Mouse (Mus musculus): ENCODE results near the gene Cyb561. TPM values are rescaled to one million over a fixed set of nuclear protein-coding genes. Genes with fewer than 3 reads are reported as not detected.

Cyb561 gene
- polyA plus RNA-seq, 2 experiments = 7.6 to 17.7 TPM

DNA sequence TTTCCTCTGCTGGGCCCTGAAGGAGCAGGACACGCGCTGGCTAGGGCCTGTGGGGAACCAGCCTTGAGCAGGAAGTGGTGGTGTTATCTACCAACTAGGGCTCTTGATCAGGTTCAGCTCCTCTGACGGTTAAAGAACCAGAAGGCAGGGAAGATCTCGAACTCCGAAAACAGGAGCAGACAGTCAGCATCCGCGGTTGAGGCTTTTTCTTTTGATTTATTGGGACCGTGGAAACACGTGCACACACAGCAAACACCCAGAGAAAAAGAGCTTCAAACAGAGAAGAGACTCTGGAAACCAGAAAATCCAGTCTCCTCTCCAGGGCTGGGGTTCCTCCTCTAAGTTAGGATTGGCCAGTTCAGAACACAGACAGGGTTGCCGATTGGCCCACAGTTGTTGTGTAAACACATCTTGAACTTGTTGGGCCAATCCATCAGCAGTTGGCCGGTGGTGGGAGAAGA, 6.4 kb downstream of the Cyb561 start:
- no peak overlapping the region for H3K9ac ChIP-seq (ENCODE audit: low read depth, low read length, severe bottlenecking)
- no peaks in the 10 kb centered on the region for H3K36me3 ChIP-seq (ENCODE audit: control insufficient read depth, insufficient read depth, low read length)
- 41% methylated on average over 11 of the region's 11 CpGs for WGBS
- DNase-seq (ENCODE audit: low spot score) (peak; percentile 38), ATAC-seq (ENCODE audit: low FRiP score, low read depth) (no peak)
- H3K4me2 ChIP-seq (replicated peaks; ENCODE audit: low read depth, low read length, severe bottlenecking) = no peak overlapping the region
- no peak overlapping the region for H3K4me3 ChIP-seq (replicated peaks; ENCODE audit: low read length)
- no peaks in the 10 kb centered on the region for H3K9me3 ChIP-seq (ENCODE audit: control insufficient read depth, low read length)
- no peak for TF ChIP-seq POLR2A (IDR thresholded peaks at IDR 0.05; ENCODE audit: borderline replicate concordance, extremely low read depth, insufficient read depth, insufficient read length)
- H3K27ac ChIP-seq (replicated peaks; ENCODE audit: low read depth, low read length) = no peak overlapping the region
- peaks cover 10% of the 10 kb centered on the region; the same call in 1 of the 2 replicates for H3K4me1 ChIP-seq (ENCODE audit: control insufficient read depth, insufficient read depth, low read length)
- no peaks in the 10 kb centered on the region for H3K27me3 ChIP-seq (ENCODE audit: control insufficient read depth, insufficient read depth, low read length)

DNA sequence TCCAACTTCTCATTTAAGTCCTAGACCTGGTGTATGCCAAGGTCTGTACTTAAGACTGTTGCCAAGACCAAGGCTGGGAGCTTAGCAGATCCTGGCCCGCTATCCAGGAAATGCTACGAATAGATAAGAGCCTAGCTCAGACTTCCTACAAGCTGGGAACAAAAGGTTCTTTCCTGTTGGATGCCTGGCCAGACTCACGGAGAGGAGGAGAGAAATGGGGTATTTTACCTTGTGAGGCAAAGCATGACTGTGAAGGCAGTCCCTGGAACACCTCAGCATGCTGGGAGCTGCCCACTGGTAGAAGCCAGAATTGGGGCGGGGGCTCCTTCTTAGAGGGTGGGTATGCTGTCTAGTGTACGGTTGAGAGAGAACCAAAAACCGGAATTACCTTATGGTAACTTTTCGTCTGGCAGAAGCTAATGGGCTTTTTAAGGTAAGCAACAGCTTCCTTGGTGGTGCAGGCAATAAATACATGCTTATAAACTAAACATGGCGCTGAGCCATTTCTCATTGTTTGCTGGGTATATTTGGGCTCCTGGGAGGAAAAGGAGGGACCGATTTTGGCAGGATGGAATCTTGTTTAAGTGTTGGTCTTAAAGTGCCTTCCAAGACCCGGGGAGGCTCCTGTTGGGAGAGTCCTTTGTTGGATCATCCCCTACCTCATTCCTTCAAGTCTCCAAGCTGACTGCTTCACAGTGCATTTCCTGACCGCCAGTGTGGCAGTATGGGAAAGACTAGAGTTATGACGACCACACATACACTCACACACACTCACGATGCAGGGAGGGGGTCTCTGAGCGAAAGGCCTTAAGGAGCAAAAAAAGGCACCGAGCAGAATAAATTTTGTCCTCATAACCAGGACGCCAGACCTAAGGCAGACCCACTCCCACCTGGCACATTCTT, 8.1 kb downstream of the Cyb561 start:
- 70% methylated on average over 16 of the region's 16 CpGs for WGBS
- H3K27me3 ChIP-seq (ENCODE audit: control insufficient read depth, insufficient read depth, low read length) = no peaks in the 10 kb centered on the region
- H3K4me3 ChIP-seq (replicated peaks; ENCODE audit: low read length) = peak overlapping the region; percentile 60
- peaks cover 7% of the 10 kb centered on the region; the same call in 1 of the 2 replicates for H3K4me1 ChIP-seq (ENCODE audit: control insufficient read depth, insufficient read depth, low read length)
- ATAC-seq (ENCODE audit: low FRiP score, low read depth) = no peak
- no peak for DNase-seq (ENCODE audit: low spot score)
- no peak overlapping the region for H3K27ac ChIP-seq (replicated peaks; ENCODE audit: low read depth, low read length)
- peak overlapping the region; percentile 97 for H3K4me2 ChIP-seq (replicated peaks; ENCODE audit: low read depth, low read length, severe bottlenecking)
- H3K36me3 ChIP-seq (ENCODE audit: control insufficient read depth, insufficient read depth, low read length) = no peaks in the 10 kb centered on the region
- no peak overlapping the region for H3K9ac ChIP-seq (ENCODE audit: low read depth, low read length, severe bottlenecking)
- H3K9me3 ChIP-seq (ENCODE audit: control insufficient read depth, low read length) = no peaks in the 10 kb centered on the region
- no peak for TF ChIP-seq POLR2A (IDR thresholded peaks at IDR 0.05; ENCODE audit: borderline replicate concordance, extremely low read depth, insufficient read depth, insufficient read length)

DNA sequence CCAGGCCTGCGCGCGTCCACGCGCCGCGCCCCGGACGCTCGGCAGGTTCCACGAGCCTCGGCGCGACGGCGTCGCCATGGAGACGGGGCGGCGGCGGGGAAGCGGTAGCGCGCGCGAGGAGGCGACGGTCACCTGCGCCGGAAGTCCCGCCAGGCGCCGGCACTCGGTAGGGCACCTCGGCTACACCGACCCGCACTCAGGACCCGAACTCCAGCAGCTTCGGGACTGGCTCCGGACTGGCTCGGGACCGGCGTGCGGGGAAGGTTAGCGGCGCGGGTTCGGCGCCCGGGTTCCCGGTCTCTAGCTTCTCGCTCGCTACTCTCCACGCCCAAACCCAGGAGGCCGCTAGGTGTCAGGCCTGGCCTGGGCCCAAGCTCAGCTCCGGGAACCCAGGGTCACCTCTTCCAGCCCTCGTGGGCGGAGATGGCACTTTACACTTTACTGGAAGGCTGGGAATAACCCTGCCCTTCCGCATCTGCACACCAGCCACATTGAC, 9.0 kb downstream of the Cyb561 start:
- 1% methylated on average over 19 of the region's 59 CpGs for WGBS
- Histone ChIP-seq H3K9me3 (ENCODE audit: control insufficient read depth, low read length) (no peaks in the 10 kb centered on the region), H3K4me3 (replicated peaks; ENCODE audit: low read length) (peak overlapping the region; percentile 60), H3K4me1 (ENCODE audit: control insufficient read depth, insufficient read depth, low read length) (peaks cover 7% of the 10 kb centered on the region; the same call in 1 of the 2 replicates), H3K4me2 (replicated peaks; ENCODE audit: low read depth, low read length, severe bottlenecking) (peak overlapping the region; percentile 97), H3K36me3 (ENCODE audit: control insufficient read depth, insufficient read depth, low read length) (no peaks in the 10 kb centered on the region), H3K27me3 (ENCODE audit: control insufficient read depth, insufficient read depth, low read length) (no peaks in the 10 kb centered on the region), H3K9ac (ENCODE audit: low read depth, low read length, severe bottlenecking) (peak overlapping the region; percentile 55), H3K27ac (replicated peaks; ENCODE audit: low read depth, low read length) (no peak overlapping the region)
- TF ChIP-seq POLR2A (IDR thresholded peaks at IDR 0.05; ENCODE audit: borderline replicate concordance, extremely low read depth, insufficient read depth, insufficient read length) = no peak
- DNase-seq (ENCODE audit: low spot score) = peak; percentile 41
- ATAC-seq (ENCODE audit: low FRiP score, low read depth) = peak; percentile 34

DNA sequence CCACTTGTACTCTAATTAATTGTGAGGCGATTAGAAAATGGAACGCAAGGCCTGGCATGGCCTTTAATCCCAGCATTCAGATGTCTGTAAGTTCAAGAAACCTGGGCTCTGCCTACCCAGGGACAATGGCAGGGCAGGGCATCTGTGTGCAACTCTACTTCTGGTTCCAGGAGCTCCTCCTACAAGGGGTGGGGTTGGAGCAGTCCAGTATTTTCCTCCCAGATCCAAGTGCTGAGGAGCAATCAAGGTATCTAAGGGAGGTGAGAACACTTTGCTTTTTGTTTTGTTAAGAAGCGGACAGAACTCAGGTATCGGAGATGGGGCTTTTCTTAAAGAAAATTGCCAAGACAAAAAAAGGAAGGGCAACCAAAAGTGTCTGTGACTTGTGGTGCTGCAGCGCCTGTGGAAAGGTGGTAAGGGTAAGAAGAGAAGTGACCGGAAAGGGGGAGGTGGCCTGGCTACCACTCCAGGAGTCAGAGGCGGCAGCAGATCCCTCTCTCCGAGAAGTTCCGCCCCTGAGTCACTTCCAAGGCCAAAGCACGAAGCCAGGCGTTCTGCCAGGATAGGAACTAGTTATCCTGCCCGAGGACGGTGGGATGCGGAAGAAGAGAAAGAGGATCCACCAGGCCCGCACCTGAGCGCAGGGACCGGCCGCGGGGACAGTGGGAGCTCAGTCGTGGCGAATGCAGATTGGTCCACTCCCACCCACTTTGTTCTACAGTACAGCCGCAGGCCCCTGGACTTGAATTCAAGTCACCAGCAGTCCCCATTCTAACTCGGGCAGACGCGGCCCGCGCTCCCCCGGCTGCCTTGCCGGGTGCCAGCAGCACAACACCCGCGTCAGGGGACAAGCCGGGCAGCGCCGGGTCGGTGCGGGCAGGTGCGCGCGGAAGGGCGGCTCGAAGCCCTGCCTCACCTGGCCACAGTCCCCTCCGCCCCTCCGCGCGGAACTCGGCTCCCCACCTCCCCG, 9.7 kb downstream of the Cyb561 start:
- H3K9me3 ChIP-seq (ENCODE audit: control insufficient read depth, low read length) = no peaks in the 10 kb centered on the region
- TF ChIP-seq POLR2A (IDR thresholded peaks at IDR 0.05; ENCODE audit: borderline replicate concordance, extremely low read depth, insufficient read depth, insufficient read length) = no peak
- H3K27ac ChIP-seq (replicated peaks; ENCODE audit: low read depth, low read length) = no peak overlapping the region
- DNase-seq (ENCODE audit: low spot score) (peak; percentile 29), ATAC-seq (ENCODE audit: low FRiP score, low read depth) (peak; percentile 12; the same call in 1 of the 2 replicates)
- H3K4me3 ChIP-seq (replicated peaks; ENCODE audit: low read length) = peak overlapping the region; percentile 60
- peak overlapping the region; percentile 97 for H3K4me2 ChIP-seq (replicated peaks; ENCODE audit: low read depth, low read length, severe bottlenecking)
- H3K4me1 ChIP-seq (ENCODE audit: control insufficient read depth, insufficient read depth, low read length) = peaks cover 7% of the 10 kb centered on the region; the same call in 1 of the 2 replicates
- no peaks in the 10 kb centered on the region for H3K27me3 ChIP-seq (ENCODE audit: control insufficient read depth, insufficient read depth, low read length)
- no peaks in the 10 kb centered on the region for H3K36me3 ChIP-seq (ENCODE audit: control insufficient read depth, insufficient read depth, low read length)
- H3K9ac ChIP-seq (ENCODE audit: low read depth, low read length, severe bottlenecking) = peak overlapping the region; percentile 55
- 11% methylated on average over 31 of the region's 47 CpGs for WGBS

DNA sequence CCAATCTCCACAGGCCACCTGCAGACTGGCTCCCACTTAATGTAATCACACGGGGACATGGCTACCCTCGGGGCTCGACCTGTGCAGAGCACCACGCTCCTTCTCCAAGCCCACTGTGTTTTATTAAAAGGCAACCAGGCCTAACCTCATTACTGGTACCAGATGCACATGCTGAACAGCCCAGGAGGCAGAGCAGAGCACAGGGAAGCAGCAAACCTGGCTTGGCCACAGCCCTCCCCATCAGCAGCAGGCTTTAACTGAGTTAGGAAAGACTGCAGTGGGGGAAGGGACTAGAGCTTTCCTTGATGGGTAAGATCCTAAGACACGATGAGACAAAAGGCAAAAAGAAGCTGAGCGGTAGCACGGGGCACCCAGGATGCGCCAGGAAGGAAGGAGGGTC, 11.2 kb downstream of the Cyb561 start:
- whole genome bisulfite sequencing = 45% methylated on average over 8 of the region's 8 CpGs
- no peak overlapping the region for H3K9ac ChIP-seq (ENCODE audit: low read depth, low read length, severe bottlenecking)
- H3K27ac ChIP-seq (replicated peaks; ENCODE audit: low read depth, low read length) = no peak overlapping the region
- no peak for TF ChIP-seq POLR2A (IDR thresholded peaks at IDR 0.05; ENCODE audit: borderline replicate concordance, extremely low read depth, insufficient read depth, insufficient read length)
- peaks cover 7% of the 10 kb centered on the region; the same call in 1 of the 2 replicates for H3K4me1 ChIP-seq (ENCODE audit: control insufficient read depth, insufficient read depth, low read length)
- H3K4me2 ChIP-seq (replicated peaks; ENCODE audit: low read depth, low read length, severe bottlenecking) = no peak overlapping the region
- no peak overlapping the region for H3K4me3 ChIP-seq (replicated peaks; ENCODE audit: low read length)
- no peaks in the 10 kb centered on the region for H3K27me3 ChIP-seq (ENCODE audit: control insufficient read depth, insufficient read depth, low read length)
- ATAC-seq (ENCODE audit: low FRiP score, low read depth) (no peak), DNase-seq (ENCODE audit: low spot score) (no peak)
- no peaks in the 10 kb centered on the region for H3K9me3 ChIP-seq (ENCODE audit: control insufficient read depth, low read length)
- no peaks in the 10 kb centered on the region for H3K36me3 ChIP-seq (ENCODE audit: control insufficient read depth, insufficient read depth, low read length)
